Mouse (Mus musculus) layer of hippocampus, adult 2 months (tissue): ENCODE measurements around the gene Plekhg5. TPM values are rescaled to one million over a fixed set of nuclear protein-coding genes. Genes with fewer than 3 reads are reported as not detected.
A peak's percentile ranks its signal among the peaks of the same experiment; 100 is the strongest.

Experiments used
- DNase-seq, 2 experiments: peaks; one replicate each; pipeline ENCODE4 v3.0.0; 2022; ENCODE audit warnings: low spot score in 2 of 2
- H3K27ac ChIP-seq: fragments of 200-600 bp; 2 replicates; pipeline ENCODE4 v1.8.1; 2022
- H3K4me3 ChIP-seq: fragments of 200-600 bp; 2 replicates; pipeline ENCODE4 v1.8.1; 2022; ENCODE audit warnings: mild to moderate bottlenecking
- CTCF ChIP-seq: fragments of 200-600 bp; conservative IDR thresholded peaks from 2 replicates; pipeline ENCODE4 v1.8.1; 2022; ENCODE audit warnings: antibody characterized with exemption, mild to moderate bottlenecking, moderate library complexity
- total RNA-seq, 2 experiments: library from RNA; stranded (reverse); gene quantifications; 2 replicates each; pipeline ENCODE4 v1.2.3; 2021

Gene Plekhg5
- total RNA-seq, 2 experiments from 2014 or later, result 163 to 164 TPM

DNA sequence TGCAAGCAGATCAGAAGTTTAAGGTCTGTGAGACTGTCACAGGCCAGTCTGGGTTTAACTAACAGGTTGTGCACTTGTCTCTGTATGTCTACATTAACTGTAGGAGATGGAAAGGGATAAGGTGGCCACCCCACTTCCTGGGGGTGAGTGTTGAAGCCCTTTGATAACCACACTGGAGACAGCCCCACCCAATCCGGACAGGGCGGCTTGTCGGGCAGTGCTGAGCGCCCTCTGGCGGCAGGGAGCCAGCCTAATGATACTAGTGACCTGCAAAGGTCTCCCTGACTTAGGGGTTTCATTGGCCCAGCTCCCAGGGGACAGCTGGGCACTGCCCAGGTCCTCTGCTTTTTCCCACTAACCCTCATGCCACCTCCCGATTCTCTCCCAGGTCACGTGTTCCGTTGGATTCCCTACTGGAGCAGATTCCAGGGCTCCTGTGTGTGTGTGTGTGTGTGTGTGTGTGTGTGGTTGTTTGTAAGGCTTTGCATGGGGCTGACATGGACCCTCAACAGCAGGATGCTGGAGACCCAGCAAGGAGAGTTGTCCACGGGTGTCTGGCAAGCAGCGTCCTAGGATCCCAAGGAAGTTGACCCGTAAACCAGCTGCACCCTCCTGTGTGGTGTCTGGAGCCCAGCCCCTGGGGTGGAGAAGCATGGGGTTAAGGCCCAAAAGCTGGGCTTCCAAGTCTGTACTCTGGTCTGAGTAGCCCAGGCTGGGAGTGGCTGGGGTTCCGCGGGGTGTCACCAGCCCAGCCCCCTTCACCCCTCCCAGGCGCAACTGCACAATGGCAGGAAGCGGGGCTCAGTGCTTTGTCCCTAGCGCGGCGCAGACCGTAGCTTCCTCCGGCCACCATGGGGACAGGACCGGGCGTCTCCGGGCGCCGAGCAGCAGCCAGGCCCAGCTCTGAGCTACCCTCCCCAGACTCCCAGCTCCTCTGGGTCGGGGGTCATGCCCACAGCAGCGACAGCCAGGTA lies 23.9 kb downstream of the Plekhg5 start:
- TF ChIP-seq CTCF, result peak; percentile 89
- H3K4me3 ChIP-seq, result peak overlapping the region; percentile 44
- peak overlapping the region; percentile 84 for H3K27ac ChIP-seq
- DNase-seq, result peak in 1 of 2 experiments; percentile 68

DNA sequence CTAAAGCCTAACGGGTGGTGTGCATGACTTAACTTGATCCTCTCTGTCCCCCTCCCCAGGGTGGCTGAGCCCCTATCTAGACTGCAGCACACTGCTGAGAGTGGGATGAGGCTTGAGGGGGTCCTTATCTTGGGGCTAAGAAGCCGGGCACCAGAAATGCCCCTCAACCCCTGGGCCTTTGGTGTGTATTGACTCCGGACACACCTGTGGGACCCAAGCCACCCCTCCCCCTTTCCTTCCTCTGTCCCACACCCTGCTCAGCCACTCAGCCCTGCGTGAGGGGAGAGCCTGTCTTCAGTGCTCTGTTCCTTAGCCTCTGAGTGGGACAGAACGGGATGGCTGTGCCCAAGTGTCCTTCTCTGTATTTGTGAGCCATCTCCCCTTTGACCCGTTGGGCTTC lies 24.6 kb downstream of the Plekhg5 start:
- Histone ChIP-seq H3K27ac (peak overlapping the region; percentile 84), H3K4me3 (peak overlapping the region; percentile 44)
- TF ChIP-seq CTCF, result no peak
- no peak for DNase-seq

DNA sequence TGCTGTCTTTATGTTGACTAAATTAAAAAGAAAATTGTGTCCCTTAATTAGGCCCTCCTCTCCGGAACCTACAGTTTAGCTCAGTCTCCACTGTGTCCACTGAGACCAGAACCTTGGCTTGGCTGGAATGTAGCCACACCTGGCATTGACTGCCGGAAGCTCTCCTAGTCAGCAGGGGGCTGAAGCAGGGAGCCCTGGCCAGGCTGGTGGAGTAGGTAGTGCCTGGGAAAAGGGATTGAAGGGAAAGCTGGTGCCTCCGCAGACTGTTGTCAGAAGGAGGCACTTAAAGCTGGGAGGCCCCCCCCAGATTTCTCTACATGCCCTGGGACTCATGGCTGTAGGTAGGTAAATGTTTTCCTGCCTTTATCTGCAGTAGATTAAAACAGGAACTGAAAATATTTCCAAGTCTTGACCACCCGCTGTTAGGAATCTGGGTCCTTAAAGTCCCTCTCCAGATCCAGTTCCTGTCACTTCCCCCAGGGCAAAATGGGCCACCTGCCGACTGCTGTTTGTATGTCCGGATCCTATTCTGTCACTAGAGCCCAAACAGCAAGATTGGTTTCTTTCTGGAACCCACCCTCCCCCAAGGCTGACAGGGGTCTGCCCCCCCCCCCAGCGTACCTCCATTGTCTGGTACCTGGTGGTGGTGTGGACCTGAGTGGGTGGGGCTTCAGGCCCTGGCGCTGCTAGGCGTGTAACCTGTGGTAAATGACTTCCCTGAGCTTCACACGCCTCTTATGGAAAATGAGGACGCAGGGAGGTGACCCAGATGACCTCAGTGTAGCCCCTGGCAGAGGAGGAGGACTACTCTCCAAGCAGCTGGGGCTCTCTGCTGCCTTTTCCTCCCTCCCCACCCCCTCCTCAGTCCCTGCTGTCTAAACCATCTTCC lies 25.9 kb downstream of the Plekhg5 start:
- peak; percentile 40; the same call in 1 of the 2 replicates for TF ChIP-seq CTCF
- H3K27ac ChIP-seq, result peak overlapping the region; percentile 69; the same call in 1 of the 2 replicates
- peak overlapping the region; percentile 6; the same call in 1 of the 2 replicates for H3K4me3 ChIP-seq
- DNase-seq, result no peak

DNA sequence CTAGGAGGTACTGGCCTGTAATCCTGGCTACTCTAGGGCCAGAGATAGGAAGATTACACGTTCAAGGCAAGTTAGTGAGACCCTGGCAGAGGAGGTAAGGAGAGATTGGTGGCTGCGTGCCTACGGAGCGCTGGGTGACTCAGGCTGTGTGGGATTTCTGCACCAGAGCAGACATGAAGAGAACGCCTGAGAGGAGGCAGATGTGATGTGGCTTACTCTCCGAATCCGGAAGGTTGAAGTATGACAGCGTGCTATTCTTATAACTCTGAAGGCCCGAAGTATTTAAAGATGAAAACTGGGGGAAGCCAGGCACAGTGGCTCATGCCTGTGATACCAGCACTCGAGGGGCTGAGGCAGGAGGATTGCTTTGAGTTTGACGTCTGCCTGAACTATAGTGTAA lies 28.2 kb downstream of the Plekhg5 start:
- no peak for TF ChIP-seq CTCF
- peak overlapping the region; percentile 75 for H3K27ac ChIP-seq
- DNase-seq, result peak in 1 of 2 experiments; percentile 74
- peak overlapping the region; percentile 18; the same call in 1 of the 2 replicates for H3K4me3 ChIP-seq

DNA sequence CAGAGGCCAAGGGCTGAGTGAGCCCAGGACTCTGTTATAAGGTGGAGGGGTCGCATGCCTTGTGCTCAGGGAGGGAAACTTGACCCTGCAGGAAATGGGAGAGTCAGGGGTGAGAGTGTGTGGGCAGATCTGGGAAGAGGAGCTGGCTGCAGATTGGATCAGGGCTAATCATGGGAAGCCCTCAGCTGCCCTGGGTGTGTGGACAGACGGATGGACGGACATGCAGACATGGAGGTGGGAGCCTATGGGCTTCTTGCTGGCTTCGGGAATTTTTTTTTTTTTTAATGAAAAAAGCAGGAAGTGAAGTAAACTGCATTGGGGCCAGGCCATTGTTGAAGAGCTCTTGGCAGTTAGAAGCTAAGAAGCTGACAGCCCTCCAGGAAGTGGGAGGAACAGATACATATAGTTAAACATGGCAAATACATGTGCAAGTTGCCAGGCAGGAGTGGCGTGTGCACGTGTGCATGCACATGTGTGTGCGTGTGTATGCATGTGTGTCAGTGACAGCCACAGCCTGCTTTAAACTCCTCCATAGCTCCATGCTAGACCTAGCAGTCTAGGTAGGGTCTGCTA lies 28.9 kb downstream of the Plekhg5 start:
- Histone ChIP-seq H3K27ac (peak overlapping the region; percentile 75), H3K4me3 (peak overlapping the region; percentile 18; the same call in 1 of the 2 replicates)
- no peak for DNase-seq
- no peak for TF ChIP-seq CTCF

DNA sequence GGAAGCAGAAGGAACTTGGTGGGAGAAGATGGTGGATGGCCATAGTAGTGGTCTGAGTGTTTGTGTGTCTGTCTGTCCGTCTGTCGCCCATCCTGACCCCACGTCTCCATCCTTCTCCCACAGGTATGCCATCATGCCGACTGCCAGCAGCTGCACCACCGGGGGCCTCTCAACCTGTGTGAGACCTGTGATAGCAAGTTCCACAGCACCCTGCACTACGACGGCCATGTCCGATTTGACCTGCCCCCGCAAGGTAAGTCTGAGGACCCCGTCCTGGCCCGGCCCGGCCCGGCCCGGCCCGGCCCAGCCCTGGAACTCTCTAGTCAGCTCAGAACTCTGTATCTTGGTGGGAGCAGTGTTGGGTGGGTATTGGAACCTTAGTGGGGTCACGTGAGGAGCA lies 29.6 kb downstream of the Plekhg5 start:
- Histone ChIP-seq H3K4me3 (no peak overlapping the region), H3K27ac (0 out of 2 replicates have a peak overlapping the region, but pooled peaks have one; percentile 75)
- no peak for TF ChIP-seq CTCF
- DNase-seq, result no peak

DNA sequence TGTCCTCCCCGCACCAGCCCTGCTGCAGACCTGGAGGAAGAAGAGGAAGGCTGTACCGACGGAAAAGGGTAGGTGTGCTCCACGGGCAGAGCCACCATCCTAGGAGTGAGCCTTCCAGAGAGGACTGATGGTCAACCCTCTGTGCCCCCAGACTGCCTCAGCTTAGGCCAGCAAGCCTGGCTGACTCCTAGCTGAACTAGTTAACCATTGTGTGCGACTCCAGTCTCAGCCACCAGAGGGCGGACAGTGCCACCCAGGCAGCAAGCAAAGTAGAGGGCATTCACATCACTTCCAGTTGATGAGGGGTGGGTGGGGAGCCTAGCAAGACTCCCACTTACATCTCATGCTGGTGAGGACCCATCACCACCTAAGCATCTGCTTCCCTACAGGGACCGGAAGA lies 30.7 kb downstream of the Plekhg5 start:
- peak; percentile 93 for TF ChIP-seq CTCF
- no peak overlapping the region for H3K4me3 ChIP-seq
- peak in 1 of 2 experiments; percentile 80 for DNase-seq
- H3K27ac ChIP-seq, result peak overlapping the region; percentile 6; the same call in 1 of the 2 replicates

DNA sequence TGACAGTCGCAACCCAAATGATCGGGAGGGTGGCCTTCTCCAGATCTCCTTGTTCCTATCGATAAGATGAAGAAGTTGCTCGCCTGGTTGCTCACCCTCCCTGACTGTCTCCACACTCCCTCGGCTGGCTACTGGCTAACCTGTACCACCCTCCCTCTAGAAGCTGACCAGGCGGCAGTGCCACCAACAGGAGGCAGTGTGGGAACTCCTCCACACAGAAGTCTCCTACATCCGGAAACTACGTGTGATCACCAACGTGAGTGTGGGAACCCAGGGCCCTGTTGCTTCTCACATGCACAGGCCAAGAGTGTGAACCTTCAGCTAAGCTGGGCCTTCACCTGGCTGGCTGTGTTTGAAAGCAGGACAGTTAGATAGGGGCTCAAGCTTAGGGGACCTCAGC lies 34.4 kb downstream of the Plekhg5 start:
- no peak for DNase-seq
- TF ChIP-seq CTCF, result peak; percentile 53
- no peak overlapping the region for H3K4me3 ChIP-seq
- no peak overlapping the region for H3K27ac ChIP-seq

DNA sequence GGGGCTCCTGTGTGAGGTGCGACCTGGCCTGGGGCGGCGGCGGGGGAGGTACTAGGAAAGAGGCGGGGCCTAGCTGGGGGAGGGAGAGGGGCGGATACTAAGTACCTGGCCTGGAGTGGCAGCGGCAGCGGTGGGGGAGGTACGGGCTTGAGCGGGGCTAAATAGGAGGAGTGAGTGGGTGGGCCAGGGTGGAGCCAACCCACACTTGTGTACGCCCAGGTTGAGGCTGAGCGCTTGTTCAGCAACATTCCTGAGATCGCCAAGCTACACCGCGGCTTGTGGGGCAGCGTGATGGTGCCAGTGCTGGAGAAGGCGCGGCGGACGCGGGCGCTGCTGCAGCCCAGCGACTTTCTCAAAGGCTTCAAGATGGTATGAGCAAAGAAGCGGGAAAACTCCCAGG lies 35.2 kb downstream of the Plekhg5 start:
- H3K4me3 ChIP-seq, result peak overlapping the region; percentile 12; the same call in 1 of the 2 replicates
- TF ChIP-seq CTCF, result no peak
- DNase-seq, result no peak
- H3K27ac ChIP-seq, result peak overlapping the region; percentile 64

DNA sequence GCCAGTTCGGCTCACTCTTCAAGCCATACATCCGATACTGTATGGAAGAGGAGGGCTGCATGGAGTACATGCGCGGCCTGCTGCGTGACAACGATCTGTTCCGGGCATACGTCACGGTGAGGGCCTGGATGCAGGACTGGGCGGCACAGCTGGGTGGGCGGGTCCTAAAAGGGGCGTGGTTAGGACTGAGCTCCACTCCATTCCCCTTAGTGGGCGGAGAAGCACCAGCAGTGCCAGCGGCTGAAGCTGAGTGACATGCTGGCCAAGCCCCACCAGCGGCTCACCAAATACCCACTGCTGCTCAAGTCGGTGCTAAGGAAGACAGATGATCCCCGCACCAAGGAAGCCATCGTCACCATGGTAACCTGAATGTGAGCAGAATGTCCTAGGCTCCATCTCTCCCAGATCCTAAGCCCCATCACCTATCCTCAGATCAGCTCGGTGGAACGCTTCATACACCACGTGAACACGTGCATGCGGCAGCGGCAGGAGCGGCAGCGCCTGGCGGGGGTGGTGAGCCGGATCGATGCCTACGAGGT lies 35.7 kb downstream of the Plekhg5 start:
- no peak for TF ChIP-seq CTCF
- peak; percentile 67 to 68 for DNase-seq
- peak overlapping the region; percentile 64 for H3K27ac ChIP-seq
- peak overlapping the region; percentile 12; the same call in 1 of the 2 replicates for H3K4me3 ChIP-seq

DNA sequence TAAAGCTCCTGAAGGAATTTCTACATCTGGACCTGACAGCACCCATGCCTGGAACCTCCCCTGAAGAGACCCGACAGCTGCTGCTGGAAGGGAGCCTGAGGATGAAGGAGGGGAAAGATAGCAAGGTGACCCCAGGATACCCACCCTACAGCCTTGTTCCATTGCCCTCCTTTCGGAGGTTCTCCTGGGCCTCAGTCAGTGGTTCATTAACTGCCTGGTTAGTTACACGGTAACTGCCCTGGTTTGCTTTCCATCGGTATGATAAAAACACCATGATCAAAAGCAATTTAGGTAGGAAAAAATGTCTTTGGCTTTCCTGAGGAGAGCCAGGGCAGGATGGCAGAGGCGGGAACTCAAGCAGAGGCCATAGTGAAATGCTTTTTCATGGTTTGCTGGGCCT lies 36.4 kb downstream of the Plekhg5 start:
- TF ChIP-seq CTCF, result no peak
- no peak for DNase-seq
- Histone ChIP-seq H3K4me3 (no peak overlapping the region), H3K27ac (peak overlapping the region; percentile 64; the same call in 1 of the 2 replicates)

DNA sequence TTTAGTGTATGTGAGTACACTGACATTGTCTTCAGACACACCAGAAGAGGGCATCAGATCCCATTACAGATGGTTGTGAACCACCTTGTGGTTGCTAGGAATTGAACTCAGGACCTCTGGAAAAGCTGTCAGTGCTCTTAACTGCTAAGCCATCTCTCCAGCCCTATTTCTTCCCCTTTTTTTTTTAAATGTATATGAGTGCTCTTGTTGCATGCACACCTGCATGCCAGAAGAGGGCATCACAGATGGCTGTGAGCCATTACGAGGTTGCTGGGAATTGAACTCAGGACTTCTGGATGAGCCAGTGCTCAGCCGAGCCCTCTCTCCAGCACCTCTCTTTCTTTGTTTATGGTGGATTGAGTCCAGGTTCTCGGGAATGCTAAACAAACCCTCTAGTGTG lies 37.2 kb downstream of the Plekhg5 start:
- no peak overlapping the region for H3K4me3 ChIP-seq
- peak; percentile 63 for TF ChIP-seq CTCF
- DNase-seq, result no peak
- no peak overlapping the region for H3K27ac ChIP-seq
